Mouse (Mus musculus) lung, postnatal 10 days (tissue): Measurements from ENCODE around the gene Ppp1r13l.

Experiments
- DNase-seq: peaks from one replicate; pipeline ENCODE4 v3.0.0; 2021

Ppp1r13l gene

DNA sequence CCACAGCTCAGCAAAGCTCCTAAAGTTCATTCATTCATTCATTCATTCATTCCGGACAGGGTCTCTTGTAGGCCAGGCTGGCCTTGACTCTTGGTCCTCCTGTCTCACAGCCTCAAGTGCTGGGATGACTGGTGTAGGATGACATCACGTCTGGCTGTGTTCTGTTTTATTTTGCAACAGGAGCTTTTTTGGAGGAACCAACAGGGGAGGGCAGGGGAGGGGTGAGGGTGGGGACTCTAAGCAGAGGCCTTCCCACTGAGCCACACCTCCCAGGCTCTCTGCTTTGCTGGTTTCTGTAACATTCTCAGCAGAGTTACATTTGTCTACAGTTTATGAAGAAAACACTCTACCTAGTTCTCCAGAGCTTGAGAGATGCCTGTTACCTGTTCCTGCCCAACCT, 21.5 kb upstream of the Ppp1r13l start:
- DNase-seq, result no peak

GRCm38 (mm10) chr7:19338596-19338995, 21.0 kb upstream of the Ppp1r13l start:
- DNase-seq, result peak; percentile 30

GRCm38 (mm10) chr7:19341250-19341649, 18.3 kb upstream of the Ppp1r13l start:
- DNase-seq, result no peak

- DNase-seq, result peak; percentile 49
Measured at GRCm38 (mm10) chr7:19341761-19342409, 17.7 kb upstream of the Ppp1r13l start.

- DNase-seq, result peak; percentile 91
Measured at GRCm38 (mm10) chr7:19342481-19343027, 17.0 kb upstream of the Ppp1r13l start.

DNA sequence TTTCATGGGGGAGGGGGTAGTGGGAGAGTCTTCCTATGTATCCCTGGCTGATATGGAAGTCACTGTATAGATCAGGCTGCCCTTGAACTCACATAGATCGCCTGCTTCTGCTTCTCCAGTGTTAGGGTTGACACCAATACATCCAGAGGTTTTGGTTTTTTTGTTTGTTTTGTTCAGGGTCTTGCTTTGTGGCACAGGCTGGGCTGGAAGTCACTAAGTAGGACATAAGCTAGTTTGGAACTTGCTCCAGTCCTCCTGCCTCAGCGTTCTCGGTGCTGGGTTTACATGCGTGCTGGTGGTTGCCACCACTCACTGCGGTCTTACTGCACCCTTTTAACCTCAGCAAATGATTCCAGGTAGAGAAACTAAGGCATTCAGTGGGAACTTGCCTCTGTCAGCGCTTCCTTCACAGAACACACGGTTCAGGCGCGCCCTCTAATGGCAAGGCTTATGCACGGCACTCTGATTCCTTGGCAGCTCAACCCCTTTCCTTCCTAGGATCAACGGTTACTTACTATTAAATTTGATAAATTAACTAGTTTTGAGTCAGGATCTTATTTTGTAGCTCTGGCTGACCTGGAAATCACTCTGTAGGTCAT, 16.2 kb upstream of the Ppp1r13l start:
- peak; percentile 84 for DNase-seq

GRCm38 (mm10) chr7:19344237-19344847, 15.2 kb upstream of the Ppp1r13l start, which contains the start of gene Ercc1:
Gene Ercc1 (plus strand): TSS chr7:19344778.
- no peak for DNase-seq

DNA sequence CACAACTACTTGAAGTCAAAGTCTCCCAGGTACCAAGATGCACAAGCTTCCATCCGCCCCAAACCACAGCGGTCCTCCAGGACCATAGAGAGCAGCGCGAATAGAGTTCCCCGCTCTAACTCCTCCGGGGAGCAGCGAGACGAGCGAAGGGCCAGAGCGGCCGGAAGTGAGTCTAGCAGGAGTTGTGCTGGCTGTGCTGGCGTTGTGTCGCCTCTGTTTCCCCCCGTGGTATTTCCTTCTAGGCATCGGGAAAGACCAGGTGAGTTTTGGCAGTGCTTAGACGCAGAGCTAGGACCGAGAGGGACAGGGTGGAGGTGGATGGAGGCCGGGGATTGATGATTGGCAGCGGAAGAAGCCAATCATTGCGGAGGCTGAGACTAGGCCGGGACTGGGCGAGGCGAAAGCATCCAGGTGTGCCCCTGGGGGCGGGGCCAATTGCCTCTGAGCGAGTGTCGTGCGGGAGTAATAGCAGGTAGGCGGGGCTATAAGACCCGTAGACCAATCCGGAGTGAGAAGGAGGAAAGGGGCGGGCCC, 14.5 kb upstream of the Ppp1r13l start:
- peak; percentile 95 for DNase-seq

GRCm38 (mm10) chr7:19349188-19349915, 10.2 kb upstream of the Ppp1r13l start:
- DNase-seq, result no peak

GRCm38 (mm10) chr7:19350221-19350620, 9.3 kb upstream of the Ppp1r13l start:
- no peak for DNase-seq

- DNase-seq, result no peak
Measured at GRCm38 (mm10) chr7:19354991-19355390, 4.6 kb upstream of the Ppp1r13l start.

- DNase-seq, result no peak
Measured at GRCm38 (mm10) chr7:19356311-19356710, 3.2 kb upstream of the Ppp1r13l start.

- DNase-seq, result no peak
Measured at GRCm38 (mm10) chr7:19357381-19358375, 1.9 kb upstream of the Ppp1r13l start.

DNA sequence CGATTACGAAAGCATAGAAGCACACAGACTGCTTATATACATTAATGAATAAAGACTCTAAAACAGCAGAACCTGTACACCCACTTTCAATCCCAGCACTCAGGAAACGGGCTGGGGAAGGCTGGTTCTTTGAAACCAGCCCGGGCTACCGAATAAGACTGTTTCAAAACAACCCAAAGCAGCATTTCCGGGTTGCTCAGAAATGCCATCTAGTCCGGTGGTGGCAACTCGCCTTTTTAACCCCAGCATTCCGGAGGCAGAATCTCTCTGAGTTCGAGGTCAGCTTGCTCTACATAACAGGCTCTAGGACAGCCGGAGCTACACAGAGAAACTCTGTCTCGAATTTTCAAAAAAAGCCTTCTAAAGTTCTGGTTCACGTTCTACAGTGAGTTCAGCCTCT, 915 bp upstream of the Ppp1r13l start:
- DNase-seq, result no peak

GRCm38 (mm10) chr7:19359892-19360641, 518 bp downstream of the Ppp1r13l start:
- DNase-seq, result peak; percentile 85

DNA sequence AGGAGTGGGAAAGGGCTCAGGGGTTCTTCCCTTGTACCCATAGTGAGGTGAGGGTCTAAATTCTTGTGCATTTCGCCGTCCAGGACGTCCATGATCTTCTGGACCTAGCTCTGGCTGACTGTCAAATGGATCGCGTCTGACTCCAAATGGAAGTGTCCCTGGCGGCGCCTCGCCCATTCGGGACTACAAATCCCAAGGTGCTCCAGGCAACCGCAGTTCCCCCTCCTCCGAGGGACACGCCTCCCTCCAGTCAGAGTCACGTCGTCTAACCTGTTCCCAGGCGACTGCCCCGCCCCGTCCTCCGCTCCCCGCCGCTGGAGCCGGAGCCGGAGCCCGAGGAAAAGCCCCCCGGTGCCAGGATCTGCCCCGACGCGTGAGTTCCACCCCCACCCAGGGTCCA, 1.4 kb downstream of the Ppp1r13l start:
- peak; percentile 96 for DNase-seq

DNA sequence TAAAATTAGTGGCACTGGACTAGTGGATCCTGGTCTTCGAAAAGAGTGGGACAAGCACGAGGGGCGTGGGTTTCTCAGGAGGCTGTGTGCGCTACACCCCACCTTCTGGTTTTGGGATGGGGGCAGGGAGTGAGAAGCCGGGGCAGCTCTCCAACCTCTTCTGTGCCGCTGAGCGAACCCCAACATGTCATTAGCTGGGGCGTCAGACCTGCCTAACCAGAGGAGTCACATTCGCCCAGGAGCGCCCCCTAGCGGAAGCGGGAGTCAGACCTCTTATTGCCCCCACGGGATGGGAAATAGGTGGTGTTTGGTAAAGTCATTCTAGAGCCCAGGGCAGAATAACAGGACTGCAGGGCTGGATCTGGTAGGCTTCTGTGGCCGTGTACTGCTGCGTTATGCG, 2.2 kb downstream of the Ppp1r13l start:
- DNase-seq, result peak; percentile 82

- no peak for DNase-seq
Measured at GRCm38 (mm10) chr7:19362276-19362675, 2.7 kb downstream of the Ppp1r13l start.

- DNase-seq, result peak; percentile 82
Measured at GRCm38 (mm10) chr7:19363881-19364280, 4.3 kb downstream of the Ppp1r13l start.

DNA sequence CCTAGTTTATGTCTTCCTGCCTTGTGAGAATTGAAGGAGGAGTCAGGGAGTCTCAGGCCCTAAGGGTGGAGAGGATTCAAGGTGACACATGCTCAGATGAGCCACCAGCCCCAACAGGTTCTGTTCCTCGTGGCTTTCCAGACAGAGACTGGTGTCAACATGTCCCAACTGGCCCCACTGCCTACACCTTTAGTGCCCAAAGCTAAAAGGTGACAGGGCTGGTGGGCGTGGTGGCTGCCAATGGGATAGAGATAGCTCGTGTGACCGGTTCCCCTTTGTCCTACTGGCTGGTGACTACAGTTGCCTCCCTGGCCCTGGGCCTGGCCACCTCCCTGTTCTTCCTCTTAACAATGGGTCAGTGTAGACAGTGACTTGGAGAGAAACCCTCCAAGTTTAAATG, 5.8 kb downstream of the Ppp1r13l start:
- DNase-seq, result no peak

- DNase-seq, result peak; percentile 86
Measured at GRCm38 (mm10) chr7:19368380-19368779, 8.8 kb downstream of the Ppp1r13l start.
